Mouse (Mus musculus) stomach, embryonic 14.5 days (tissue): ENCODE measurements around the gene Gimap4. TPM values are rescaled to one million over a fixed set of nuclear protein-coding genes. Genes with fewer than 3 reads are reported as not detected.

ENCODE experiments used
- ATAC-seq: fragments of 200-750 bp; cut with Nextera tagmentation; 2 replicates; pipeline ENCODE4 v1.8.0; 2017; ENCODE audit warnings: low read depth, moderate TSS enrichment; ENCODE audit not compliant: insufficient number of reproducible peaks, insufficient read depth, low FRiP score
- H3K27ac ChIP-seq: fragments of 300-500 bp; sonication (generic); 2 replicates; pipeline ENCODE4 v1.5.1; 2014; ENCODE audit warnings: mild to moderate bottlenecking, low read length, moderate library complexity, mixed read lengths
- H3K27me3 ChIP-seq: fragments of 300-500 bp; sonication (generic); 2 replicates; pipeline ENCODE4 v1.6.1; 2014; ENCODE audit warnings: low read length, control low read depth, mixed read lengths; ENCODE audit not compliant: control insufficient read depth, insufficient read depth
- H3K36me3 ChIP-seq: fragments of 300-500 bp; sonication (generic); 2 replicates; pipeline ENCODE4 v1.6.1; 2014; ENCODE audit warnings: mild to moderate bottlenecking, control low read depth, low read length, moderate library complexity, mixed read lengths; ENCODE audit not compliant: control insufficient read depth, insufficient read depth
- H3K4me1 ChIP-seq: fragments of 300-500 bp; sonication (generic); 2 replicates; pipeline ENCODE4 v1.6.1; 2014; ENCODE audit warnings: low read length, control low read depth, mixed read lengths; ENCODE audit not compliant: control insufficient read depth, insufficient read depth
- H3K4me2 ChIP-seq: fragments of 300-500 bp; sonication (generic); replicated peaks from 2 replicates; pipeline ENCODE4 v1.6.1; 2014; ENCODE audit warnings: low read depth, low read length, control low read depth
- H3K4me3 ChIP-seq: fragments of 300-500 bp; sonication (generic); 2 replicates; pipeline ENCODE4 v1.5.1; 2014; ENCODE audit warnings: low read depth, low read length, control low read depth
- H3K9ac ChIP-seq: fragments of 300-500 bp; sonication (generic); replicated peaks from 2 replicates; pipeline ENCODE4 v1.6.1; 2014; ENCODE audit warnings: low read depth, mild to moderate bottlenecking, control low read depth, low read length, moderate library complexity, mixed read lengths
- H3K9me3 ChIP-seq: fragments of 300-500 bp; sonication (generic); 2 replicates; pipeline ENCODE4 v1.6.1; 2016; ENCODE audit warnings: low read depth, low read length, control low read depth; ENCODE audit not compliant: control insufficient read depth
- WGBS: fragments of 180-500 bp; shearing (Covaris S2); extraction: QIAGEN DNeasy Blood & Tissue Kit; methylation state at CpG from one replicate; pipeline ENCODE4 v1.1.7; 2014; 5-methylcytosine and 5-hydroxymethylcytosine counted together
- polyA plus RNA-seq: library from polyadenylated mRNA; unstranded; fragments of >200 nt; fragmentation: Nextera tagmentation; extraction: Ambion mirVana; gene quantifications from 2 replicates; pipeline ENCODE4 v1.2.1, GENCODE M21; 2014

The Gimap4 gene
- polyA plus RNA-seq, 1 experiment from 2014 or later, result 17.5 TPM

- no peak overlapping the region for H3K9ac ChIP-seq
- no peaks in the 10 kb centered on the region for H3K27me3 ChIP-seq
- H3K4me1 ChIP-seq, result 0 out of 2 replicates have a peak, but pooled peaks cover 2% of the 10 kb centered on the region
- H3K4me2 ChIP-seq, result no peak overlapping the region
- H3K9me3 ChIP-seq, result no peaks in the 10 kb centered on the region
- no peak overlapping the region for H3K4me3 ChIP-seq
- no peak for ATAC-seq
- no peak overlapping the region for H3K27ac ChIP-seq
- H3K36me3 ChIP-seq, result no peaks in the 10 kb centered on the region
- WGBS, result 84% methylated on average over 4 of the region's 4 CpGs
These were observed 38.0 kb upstream of the Gimap4 start for GRCm38 (mm10) chr6:48646309-48646690.

DNA sequence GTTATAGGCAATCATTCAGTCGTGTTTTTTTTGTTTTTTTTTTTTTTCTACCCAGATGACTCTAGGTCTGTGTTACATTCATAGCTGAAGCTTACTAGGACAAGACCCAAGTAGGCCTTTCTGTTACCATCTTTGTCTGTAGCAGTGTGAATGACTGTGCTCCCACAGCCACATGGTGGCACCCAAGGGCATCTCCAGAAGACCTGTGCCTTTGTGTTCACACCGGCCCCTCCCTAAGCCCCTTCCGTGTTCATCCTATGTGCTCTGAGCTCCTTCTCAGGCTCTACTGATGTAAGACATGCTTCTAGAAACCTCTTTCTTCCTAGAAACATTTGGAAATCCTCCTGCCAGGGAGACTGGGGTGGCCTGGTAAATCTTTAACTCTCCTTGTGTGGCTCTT lies 37.4 kb upstream of the Gimap4 start, which contains the start of gene Gimap8:
TSS of gene Gimap8 (plus strand) at position 240 of the 400 bp plus-strand sequence.
- 45% methylated on average over 3 of the region's 3 CpGs for WGBS
- H3K27me3 ChIP-seq, result no peaks in the 10 kb centered on the region
- no peaks in the 10 kb centered on the region for H3K36me3 ChIP-seq
- H3K9me3 ChIP-seq, result no peaks in the 10 kb centered on the region
- H3K27ac ChIP-seq, result no peak within 1 kb of the TSS
- no peak within 1 kb of the TSS for H3K4me3 ChIP-seq
- ATAC-seq, result no peak
- H3K9ac ChIP-seq, result no peak within 1 kb of the TSS
- H3K4me1 ChIP-seq, result 0 out of 2 replicates have a peak, but pooled peaks cover 2% of the 10 kb centered on the region
- H3K4me2 ChIP-seq, result no peak within 1 kb of the TSS

GRCm38 (mm10) chr6:48647611-48648010 lies 36.7 kb upstream of the Gimap4 start:
- H3K9me3 ChIP-seq, result no peaks in the 10 kb centered on the region
- WGBS, result 84% methylated on average over 2 of the region's 2 CpGs
- no peak for ATAC-seq
- H3K4me2 ChIP-seq, result no peak overlapping the region
- H3K9ac ChIP-seq, result no peak overlapping the region
- H3K4me3 ChIP-seq, result no peak overlapping the region
- no peak overlapping the region for H3K27ac ChIP-seq
- 0 out of 2 replicates have a peak, but pooled peaks cover 2% of the 10 kb centered on the region for H3K4me1 ChIP-seq
- H3K36me3 ChIP-seq, result no peaks in the 10 kb centered on the region
- no peaks in the 10 kb centered on the region for H3K27me3 ChIP-seq

DNA sequence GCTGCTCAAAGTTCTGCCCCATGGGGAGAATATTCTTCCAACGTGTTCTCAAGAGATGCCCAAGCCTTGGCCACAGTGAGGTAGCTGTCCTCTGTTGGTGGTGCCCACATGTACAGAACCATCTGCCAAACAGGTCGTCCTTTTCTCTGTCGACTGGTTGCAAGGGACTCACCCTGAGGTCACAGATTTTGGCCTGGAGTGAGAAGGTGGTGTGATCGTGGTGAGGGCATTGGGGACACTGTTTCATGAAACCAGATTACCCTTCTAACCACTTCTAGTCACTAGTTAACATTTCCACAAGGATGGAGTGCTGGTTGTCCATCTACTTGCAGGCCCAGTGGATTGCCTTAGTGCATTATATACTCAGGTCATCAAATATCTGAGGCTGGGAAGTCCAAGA lies 35.6 kb upstream of the Gimap4 start:
- Histone ChIP-seq H3K9ac (no peak overlapping the region), H3K4me2 (no peak overlapping the region), H3K4me1 (0 out of 2 replicates have a peak, but pooled peaks cover 2% of the 10 kb centered on the region), H3K9me3 (no peaks in the 10 kb centered on the region), H3K4me3 (no peak overlapping the region), H3K36me3 (no peaks in the 10 kb centered on the region), H3K27me3 (no peaks in the 10 kb centered on the region), H3K27ac (no peak overlapping the region)
- no peak for ATAC-seq
- WGBS, result 89% methylated on average over 4 of the region's 4 CpGs

- Histone ChIP-seq H3K27ac (no peak overlapping the region), H3K36me3 (no peaks in the 10 kb centered on the region), H3K4me2 (no peak overlapping the region), H3K4me1 (0 out of 2 replicates have a peak, but pooled peaks cover 2% of the 10 kb centered on the region), H3K4me3 (no peak overlapping the region), H3K9me3 (no peaks in the 10 kb centered on the region), H3K27me3 (no peaks in the 10 kb centered on the region), H3K9ac (no peak overlapping the region)
- 90% methylated on average over 9 of the region's 9 CpGs for WGBS
- no peak for ATAC-seq
These were observed 34.3 kb upstream of the Gimap4 start for GRCm38 (mm10) chr6:48650041-48650440.

DNA sequence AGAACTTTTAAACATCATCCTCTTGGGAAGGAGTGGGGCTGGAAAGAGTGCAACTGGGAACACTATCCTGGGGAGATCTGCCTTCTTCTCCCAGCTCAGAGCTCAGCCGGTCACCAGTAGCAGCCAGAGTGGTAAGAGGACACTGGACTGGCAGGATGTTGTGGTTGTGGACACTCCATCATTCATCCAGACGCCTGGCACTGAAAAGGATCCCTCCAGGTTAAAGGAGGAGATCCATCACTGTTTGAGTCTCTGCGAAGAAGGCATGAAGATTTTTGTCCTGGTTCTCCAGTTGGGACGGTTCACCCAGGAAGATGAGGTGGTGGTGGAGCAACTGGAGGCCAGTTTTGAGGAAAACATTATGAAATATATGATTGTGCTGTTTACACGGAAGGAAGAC lies 25.6 kb upstream of the Gimap4 start:
- no peaks in the 10 kb centered on the region for H3K27me3 ChIP-seq
- H3K9me3 ChIP-seq, result no peaks in the 10 kb centered on the region
- no peak overlapping the region for H3K9ac ChIP-seq
- H3K4me3 ChIP-seq, result no peak overlapping the region
- H3K4me1 ChIP-seq, result no peaks in the 10 kb centered on the region
- no peak overlapping the region for H3K27ac ChIP-seq
- 51% methylated on average over 5 of the region's 5 CpGs for WGBS
- no peak overlapping the region for H3K4me2 ChIP-seq
- no peaks in the 10 kb centered on the region for H3K36me3 ChIP-seq
- no peak for ATAC-seq

DNA sequence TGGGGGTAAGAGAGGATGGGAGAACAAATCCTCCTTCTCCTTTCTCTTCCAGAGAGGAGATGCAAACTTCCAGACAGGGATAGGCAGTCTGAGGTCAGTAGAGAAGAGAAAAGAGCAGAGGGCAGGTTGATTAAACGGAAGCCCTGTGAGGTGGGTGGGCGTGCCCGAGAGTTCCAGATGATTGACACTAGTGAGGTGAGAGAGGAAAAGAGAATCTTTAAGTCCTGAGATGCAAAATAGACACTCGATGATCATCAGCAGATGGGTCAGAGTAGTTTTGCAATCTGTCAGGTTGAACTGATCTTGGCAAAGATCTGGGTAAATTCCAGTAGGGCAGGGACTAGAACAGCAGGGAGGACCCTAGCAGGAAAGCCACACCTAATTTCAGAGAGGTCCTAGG lies 19.6 kb upstream of the Gimap4 start:
- WGBS, result 85% methylated on average over 4 of the region's 4 CpGs
- no peaks in the 10 kb centered on the region for H3K36me3 ChIP-seq
- H3K9ac ChIP-seq, result no peak overlapping the region
- no peaks in the 10 kb centered on the region for H3K4me1 ChIP-seq
- ATAC-seq, result no peak
- H3K27ac ChIP-seq, result no peak overlapping the region
- H3K9me3 ChIP-seq, result no peaks in the 10 kb centered on the region
- no peaks in the 10 kb centered on the region for H3K27me3 ChIP-seq
- H3K4me2 ChIP-seq, result no peak overlapping the region
- H3K4me3 ChIP-seq, result no peak overlapping the region

DNA sequence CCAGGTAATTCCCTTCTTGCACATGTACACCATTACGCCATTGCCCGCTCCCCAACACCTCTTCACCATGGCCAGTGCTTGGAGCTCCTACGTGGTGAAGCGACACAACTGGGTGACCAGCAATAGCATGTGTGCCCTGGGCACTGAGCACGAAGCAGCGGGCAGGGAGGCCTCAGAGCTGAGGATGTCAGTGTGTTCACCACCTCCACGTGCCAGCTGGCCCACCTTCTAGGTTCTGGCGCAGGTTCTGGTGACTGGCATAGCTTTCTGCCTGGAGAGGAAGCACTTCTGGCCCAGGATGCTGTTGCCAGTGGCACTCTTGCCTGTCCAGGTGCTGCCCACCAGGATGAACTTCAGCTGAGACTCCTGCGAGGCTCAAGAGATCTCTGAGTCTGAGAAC lies 18.9 kb upstream of the Gimap4 start:
- Histone ChIP-seq H3K4me3 (no peak overlapping the region), H3K4me2 (no peak overlapping the region), H3K27ac (no peak overlapping the region), H3K36me3 (no peaks in the 10 kb centered on the region), H3K4me1 (no peaks in the 10 kb centered on the region), H3K9me3 (no peaks in the 10 kb centered on the region), H3K9ac (no peak overlapping the region), H3K27me3 (no peaks in the 10 kb centered on the region)
- 91% methylated on average over 9 of the region's 9 CpGs for WGBS
- no peak for ATAC-seq

DNA sequence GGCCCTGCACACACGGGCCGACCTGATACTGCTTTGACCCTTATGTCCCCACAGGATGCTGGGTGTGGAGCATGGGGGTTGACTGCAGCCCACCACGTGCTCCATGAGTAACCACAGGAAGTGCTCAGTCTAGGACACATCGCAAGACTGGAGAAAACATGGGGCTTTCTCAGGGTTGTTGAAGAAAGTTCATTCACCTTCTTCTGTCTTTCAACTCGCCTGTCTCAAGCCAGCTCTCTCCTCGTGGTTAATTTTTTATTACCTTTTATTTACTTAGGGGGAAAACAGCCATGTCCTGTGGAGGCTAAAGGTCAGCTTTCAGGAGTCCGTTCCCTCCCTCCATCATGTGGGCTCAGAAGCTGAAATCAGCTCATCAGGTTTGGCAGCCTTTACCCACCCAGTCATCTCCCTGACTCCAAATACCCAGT lies 18.2 kb upstream of the Gimap4 start:
- Histone ChIP-seq H3K27me3 (no peaks in the 10 kb centered on the region), H3K9me3 (no peaks in the 10 kb centered on the region), H3K4me3 (no peak overlapping the region), H3K36me3 (no peaks in the 10 kb centered on the region), H3K4me2 (no peak overlapping the region), H3K4me1 (no peaks in the 10 kb centered on the region), H3K9ac (no peak overlapping the region), H3K27ac (no peak overlapping the region)
- ATAC-seq, result no peak
- 27% methylated on average over 7 of the region's 7 CpGs for WGBS
